17 mouse cellular contexts compared by ENCODE assay signal in the genomic region with DNA sequence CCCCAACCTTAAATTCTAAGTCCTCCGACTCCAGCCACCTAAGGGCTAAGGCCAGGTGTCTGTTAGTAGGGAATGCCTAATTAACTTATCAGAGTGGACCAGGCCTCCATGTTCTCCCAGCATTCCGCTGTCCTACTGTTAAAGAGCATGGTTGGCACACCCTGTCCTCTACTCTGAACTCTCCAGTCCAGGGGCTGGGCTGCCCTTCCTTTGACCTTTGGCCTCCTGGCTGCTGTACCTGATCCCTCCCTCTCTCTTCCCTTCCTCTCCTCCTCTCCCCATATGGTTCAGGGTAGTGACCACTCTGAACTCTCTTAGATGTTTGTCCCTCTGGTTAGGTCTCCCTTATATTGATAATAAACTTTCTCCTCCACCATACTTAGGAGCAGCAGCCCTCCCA. TPM values are rescaled to one million over a fixed set of nuclear protein-coding genes. Genes with fewer than 3 reads are reported as not detected.
DNase-seq lines count a peak whose midpoint lies in the region; ATAC-seq and TF ChIP-seq lines count a peak whose summit lies in the region.
"Had no signal": no experiment of that assay in that cellular context is flagged by ENCODE, and none has a peak within 500 bp of the region (broad histone marks: within the 10 kb centered on the region; RNA-seq: fewer than 3 reads in every experiment).

No protein-coding gene starts in this region.

- no peak for DNase-seq in heart, postnatal 0 days (ENCODE audit: low spot score)
- peak; percentile 46 to 55 for DNase-seq in kidney, postnatal 36 days
- peak; percentile 19 for DNase-seq in liver, postnatal 0 days
- no peak for DNase-seq in right cerebral cortex, postnatal 10 days (ENCODE audit: low spot score in 2 of 2)
- DNase-seq: gastrocnemius, postnatal 36 days; right cerebral cortex, postnatal 14 days; thymus, postnatal 14 days had no signal

- no peak overlapping the region for H3K4me2 ChIP-seq in heart, postnatal 0 days (ENCODE audit: low read depth, low read length)
- no peak overlapping the region for H3K4me2 ChIP-seq in heart, embryonic 11.5 days
- H3K4me2 ChIP-seq in intestine, embryonic 15.5 days (replicated peaks): no peak overlapping the region
- H3K4me2 ChIP-seq in liver, postnatal 0 days (ENCODE audit: low read depth, low read length): no peak overlapping the region

- TF ChIP-seq CTCF in heart, postnatal 0 days (IDR thresholded peaks at IDR 0.05; ENCODE audit: low read depth): no peak
- no peak for TF ChIP-seq CTCF in liver, postnatal 0 days (IDR thresholded peaks at IDR 0.05; ENCODE audit: low read depth)

- H3K9ac ChIP-seq in heart, postnatal 0 days (replicated peaks; ENCODE audit: low read depth, low read length): no peak overlapping the region
- no peak overlapping the region for H3K9ac ChIP-seq in heart, embryonic 11.5 days (ENCODE audit: low read depth, low read length)
- H3K9ac ChIP-seq in intestine, embryonic 15.5 days: no peak overlapping the region
- no peak overlapping the region for H3K9ac ChIP-seq in liver, postnatal 0 days (replicated peaks)

- H3K27me3 ChIP-seq in heart, postnatal 0 days (ENCODE audit: control insufficient read depth, insufficient read depth, low read length): no peaks in the 10 kb centered on the region
- no peaks in the 10 kb centered on the region for H3K27me3 ChIP-seq in heart, embryonic 11.5 days (ENCODE audit: control insufficient read depth, insufficient read depth, low read length)
- no peaks in the 10 kb centered on the region for H3K27me3 ChIP-seq in intestine, embryonic 15.5 days (replicated peaks)
- no peaks in the 10 kb centered on the region for H3K27me3 ChIP-seq in liver, postnatal 0 days (ENCODE audit: insufficient read depth, low read length)

- H3K27ac ChIP-seq in heart, postnatal 0 days (ENCODE audit: low read depth): 0 out of 2 replicates have a peak overlapping the region, but pooled peaks have one; percentile 15
- H3K27ac ChIP-seq in heart, embryonic 11.5 days (ENCODE audit: low read depth, low read length): no peak overlapping the region
- no peak overlapping the region for H3K27ac ChIP-seq in intestine, embryonic 15.5 days
- no peak overlapping the region for H3K27ac ChIP-seq in liver, postnatal 0 days (ENCODE audit: low read depth)

- no peaks in the 10 kb centered on the region for H3K9me3 ChIP-seq in heart, postnatal 0 days (replicated peaks; ENCODE audit: control insufficient read depth, low read length)
- H3K9me3 ChIP-seq in heart, embryonic 11.5 days (replicated peaks; ENCODE audit: control insufficient read depth, low read length): no peaks in the 10 kb centered on the region
- H3K9me3 ChIP-seq in intestine, embryonic 15.5 days: no peaks in the 10 kb centered on the region
- no peaks in the 10 kb centered on the region for H3K9me3 ChIP-seq in liver, postnatal 0 days (ENCODE audit: low read length)
- H3K9me3 ChIP-seq: hindbrain, embryonic 10.5 days; midbrain, embryonic 10.5 days had no signal

- H3K36me3 ChIP-seq in heart, postnatal 0 days (replicated peaks; ENCODE audit: control insufficient read depth, insufficient read depth, low read length): no peaks in the 10 kb centered on the region
- H3K36me3 ChIP-seq in heart, embryonic 11.5 days (ENCODE audit: control insufficient read depth, insufficient read depth, low read length): no peaks in the 10 kb centered on the region
- H3K36me3 ChIP-seq in intestine, embryonic 15.5 days: no peaks in the 10 kb centered on the region
- peaks cover under 1% of the 10 kb centered on the region; the same call in 1 of the 2 replicates for H3K36me3 ChIP-seq in liver, postnatal 0 days (replicated peaks; ENCODE audit: insufficient read depth, low read length)

- peaks cover 30% of the 10 kb centered on the region for H3K4me1 ChIP-seq in heart, postnatal 0 days (ENCODE audit: control insufficient read depth, insufficient read depth)
- H3K4me1 ChIP-seq in heart, embryonic 11.5 days (ENCODE audit: control insufficient read depth, insufficient read depth, low read length): peaks cover 31% of the 10 kb centered on the region
- H3K4me1 ChIP-seq in intestine, embryonic 15.5 days (replicated peaks): peaks cover 14% of the 10 kb centered on the region
- H3K4me1 ChIP-seq in liver, postnatal 0 days (ENCODE audit: insufficient read depth): peaks cover 23% of the 10 kb centered on the region

- ATAC-seq in heart, postnatal 0 days (ENCODE audit: insufficient read depth, low read depth): peak; percentile 47; the same call in 1 of the 2 replicates
- ATAC-seq in heart, embryonic 11.5 days (replicated peaks; ENCODE audit: insufficient number of reproducible peaks, low FRiP score, low TSS enrichment): no peak
- peak; percentile 65 for ATAC-seq in intestine, embryonic 15.5 days
- peak; percentile 76 for ATAC-seq in liver, postnatal 0 days
- no peak for ATAC-seq in megakaryocyte progenitor cell, adult 5-6 weeks (replicated peaks; ENCODE audit: poor library complexity)
- ATAC-seq: CD4-positive, CD25-positive, alpha-beta regulatory T cell, adult 4 months; lung, postnatal 0 days had no signal

- TF ChIP-seq EP300 in heart, postnatal 0 days (IDR thresholded peaks at IDR 0.05; ENCODE audit: low read depth): no peak
- no peak for TF ChIP-seq EP300 in liver, postnatal 0 days (IDR thresholded peaks at IDR 0.05; ENCODE audit: low read depth)

- 69% methylated on average over 2 of the region's 2 CpGs for WGBS in heart, postnatal 0 days
- 62% methylated on average over 2 of the region's 2 CpGs for WGBS in heart, embryonic 11.5 days (ENCODE audit: insufficient replicate concordance)
- WGBS in intestine, embryonic 15.5 days: 76% methylated on average over 2 of the region's 2 CpGs
- WGBS in liver, postnatal 0 days (ENCODE audit: insufficient replicate concordance): 73% methylated on average over 2 of the region's 2 CpGs

- no peak overlapping the region for H3K4me3 ChIP-seq in heart, postnatal 0 days (ENCODE audit: low read depth, low read length)
- H3K4me3 ChIP-seq in heart, embryonic 11.5 days (ENCODE audit: low read depth, low read length): no peak overlapping the region
- no peak overlapping the region for H3K4me3 ChIP-seq in intestine, embryonic 15.5 days (replicated peaks)
- no peak overlapping the region for H3K4me3 ChIP-seq in liver, postnatal 0 days (ENCODE audit: low read depth, low read length)
- H3K4me3 ChIP-seq: hindbrain, embryonic 10.5 days; midbrain, embryonic 10.5 days had no signal

RNA-seq across cellular contexts. Expression of a gene that starts 45.7 kb away (rescaled TPM):
- 35.4 and 42.8 TPM in 2 replicates for total RNA-seq in heart, postnatal 0 days (2014; rRNA removed; ENCODE audit: low replicate concordance)
- polyA plus RNA-seq in heart, postnatal 0 days (2015; fragmentation: Nextera tagmentation; extraction: Ambion mirVana): 31.5 and 32.1 TPM in 2 replicates
- polyA plus RNA-seq in heart, embryonic 11.5 days (2014; fragmentation: Nextera tagmentation; extraction: Ambion mirVana): 27.7 and 30.3 TPM in 2 replicates
- 29.5 and 31.1 TPM in 2 replicates for polyA plus RNA-seq in intestine, embryonic 15.5 days (2015; fragmentation: Nextera tagmentation; extraction: Ambion mirVana)
- 16.6 and 17.3 TPM in 2 replicates for polyA plus RNA-seq in liver, postnatal 0 days (2015; fragmentation: Nextera tagmentation; extraction: Ambion mirVana)
- 61.4 and 90.3 TPM in 2 replicates for total RNA-seq in megakaryocyte progenitor cell, adult 5-6 weeks (2015)
- 37.4 TPM in 2 replicates for total RNA-seq in megakaryocyte progenitor cell, adult 5-6 weeks (2017)

RNA-seq across cellular contexts. Expression of a gene that starts 55.6 kb away (rescaled TPM):
- not detected in 2 replicates for total RNA-seq in heart, postnatal 0 days (2014; rRNA removed; ENCODE audit: low replicate concordance)
- not detected in 2 replicates for polyA plus RNA-seq in heart, postnatal 0 days (2015; fragmentation: Nextera tagmentation; extraction: Ambion mirVana)
- 0.19 TPM in 1 of 2 replicates, not detected in the other for polyA plus RNA-seq in heart, embryonic 11.5 days (2014; fragmentation: Nextera tagmentation; extraction: Ambion mirVana)
- 0.18 TPM in 1 of 2 replicates, not detected in the other for polyA plus RNA-seq in intestine, embryonic 15.5 days (2015; fragmentation: Nextera tagmentation; extraction: Ambion mirVana)
- 21.0 and 27.2 TPM in 2 replicates for polyA plus RNA-seq in liver, postnatal 0 days (2015; fragmentation: Nextera tagmentation; extraction: Ambion mirVana)
- total RNA-seq in megakaryocyte progenitor cell, adult 5-6 weeks (2015): not detected in 2 replicates
- not detected in 2 replicates for total RNA-seq in megakaryocyte progenitor cell, adult 5-6 weeks (2017)
- total RNA-seq: common myeloid progenitor, adult 5-6 weeks; gastrocnemius, postnatal 36 days; layer of hippocampus, postnatal 25 days had no signal
- polyA plus RNA-seq: CD4-positive, CD25-positive, alpha-beta regulatory T cell, adult 4 months; intestine, embryonic 14.5 days; lung, postnatal 0 days; midbrain, embryonic 10.5 days had no signal

Comparison
In these comparisons a context has a peak if more than half of its experiments do, and no peak if none do; other contexts are left out.
1. ATAC-seq: peak in heart, postnatal 0 days (single experiment), intestine, embryonic 15.5 days (single experiment) and liver, postnatal 0 days (single experiment); none in heart, embryonic 11.5 days (single experiment) and megakaryocyte progenitor cell, adult 5-6 weeks (single experiment).
2. DNase-seq: peak in kidney, postnatal 36 days (2 of 2) and liver, postnatal 0 days (single experiment); none in heart, postnatal 0 days (single experiment) and right cerebral cortex, postnatal 10 days (0 of 2).
3. RNA of a gene that starts 55.6 kb away (polyA plus RNA-seq): 21.0 to 27.2 TPM in liver, postnatal 0 days; 0.19 TPM in heart, embryonic 11.5 days, 0.18 TPM in intestine, embryonic 15.5 days and not detected in heart, postnatal 0 days; every median in the first group is over 10 times any median in the second.